Mouse (Mus musculus) neural tube, embryonic 13.5 days (tissue): ENCODE measurements around the gene Tchp. TPM values are rescaled to one million over a fixed set of nuclear protein-coding genes. Genes with fewer than 3 reads are reported as not detected.

Source experiments
- ATAC-seq: fragments of 200-750 bp; cut with Nextera tagmentation; 2 replicates; pipeline ENCODE4 v1.8.0; 2017; ENCODE audit warnings: low read depth, mild to moderate bottlenecking, moderate TSS enrichment, moderate library complexity
- H3K27ac ChIP-seq: fragments of 300-500 bp; sonication (generic); replicated peaks from 2 replicates; pipeline ENCODE4 v1.5.1; 2015; ENCODE audit warnings: moderate library complexity, mild to moderate bottlenecking, inconsistent platforms
- H3K27me3 ChIP-seq: fragments of 300-500 bp; sonication (generic); 2 replicates; pipeline ENCODE4 v1.6.1; 2015; ENCODE audit warnings: mild to moderate bottlenecking, inconsistent platforms
- H3K36me3 ChIP-seq: fragments of 300-500 bp; sonication (generic); 2 replicates; pipeline ENCODE4 v1.6.1; 2015; ENCODE audit warnings: mild to moderate bottlenecking, inconsistent platforms
- H3K4me1 ChIP-seq: fragments of 300-500 bp; sonication (generic); replicated peaks from 2 replicates; pipeline ENCODE4 v1.6.1; 2015; ENCODE audit warnings: inconsistent platforms
- H3K4me2 ChIP-seq: fragments of 300-500 bp; sonication (generic); 2 replicates; pipeline ENCODE4 v1.6.1; 2015; ENCODE audit warnings: inconsistent platforms, mild to moderate bottlenecking, moderate library complexity
- H3K4me3 ChIP-seq: fragments of 300-500 bp; sonication (generic); 2 replicates; pipeline ENCODE4 v1.5.1; 2015; ENCODE audit warnings: mild to moderate bottlenecking, inconsistent platforms
- H3K9ac ChIP-seq: fragments of 300-500 bp; sonication (generic); 2 replicates; pipeline ENCODE4 v1.6.1; 2015; ENCODE audit warnings: moderate library complexity, mild to moderate bottlenecking, inconsistent platforms
- H3K9me3 ChIP-seq: fragments of 300-500 bp; sonication (generic); 2 replicates; pipeline ENCODE4 v1.6.1; 2016; ENCODE audit warnings: inconsistent platforms
- WGBS: fragments of 180-500 bp; shearing (Covaris S2); methylation state at CpG from one replicate; pipeline ENCODE4 v1.1.7; 2015; 5-methylcytosine and 5-hydroxymethylcytosine counted together
- polyA plus RNA-seq: library from polyadenylated mRNA; unstranded; fragments of >200 nt; fragmentation: Nextera tagmentation; extraction: Ambion mirVana; gene quantifications from 2 replicates; pipeline ENCODE4 v1.2.1, GENCODE M21; 2015

Gene Tchp
- polyA plus RNA-seq = 18.3 and 19.0 TPM in 2 replicates

DNA sequence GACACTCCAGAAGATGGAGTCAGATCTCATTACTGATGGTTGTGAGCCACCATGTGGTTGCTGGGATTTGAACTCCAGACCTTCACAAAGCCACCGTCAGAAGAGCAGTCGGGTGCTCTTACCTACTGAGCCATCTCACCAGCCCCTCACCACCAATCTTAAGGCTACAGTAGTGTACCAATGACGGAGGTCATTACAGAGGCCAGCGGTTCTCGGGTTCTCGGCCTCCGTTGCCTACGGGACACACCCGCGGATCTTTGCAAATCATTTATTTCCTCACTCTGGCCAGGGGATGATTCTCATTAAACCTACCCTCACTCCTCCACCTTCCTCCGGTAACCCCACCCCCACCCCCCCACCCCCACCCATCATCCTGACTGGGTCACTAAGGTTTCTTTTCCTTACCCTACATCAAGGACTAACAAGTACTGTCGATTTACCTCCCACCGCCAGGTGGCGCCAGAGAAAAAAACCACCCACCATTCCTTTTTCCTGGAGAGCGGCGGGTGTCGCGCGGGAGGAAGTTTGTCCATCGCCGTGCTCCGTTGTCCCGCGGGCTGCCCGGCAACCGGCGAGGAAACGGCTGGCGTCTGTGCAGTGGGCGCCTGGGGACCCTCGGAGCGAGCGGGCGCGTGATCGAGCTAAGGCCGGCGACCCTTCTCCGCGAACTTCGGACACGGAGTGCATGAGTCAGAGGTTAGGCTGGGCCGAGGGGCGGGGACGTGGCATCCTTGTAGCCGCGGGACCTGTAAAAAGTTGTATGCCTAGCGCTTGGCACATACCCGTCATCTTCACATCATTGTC, at the start of gene Tchp:
TSS of gene Tchp (plus strand) at position 496 of the 804 bp plus-strand sequence.
- H3K4me1 ChIP-seq = peaks cover 8% of the 10 kb centered on the region
- H3K4me3 ChIP-seq = peak within 1 kb of the TSS; percentile 75
- 3% methylated on average over 49 of the region's 49 CpGs for whole genome bisulfite sequencing
- H3K9ac ChIP-seq = peak within 1 kb of the TSS; percentile 76
- H3K27me3 ChIP-seq = no peaks in the 10 kb centered on the region
- ATAC-seq = peak; percentile 86
- H3K36me3 ChIP-seq = peaks cover 34% of the 10 kb centered on the region
- no peaks in the 10 kb centered on the region for H3K9me3 ChIP-seq
- H3K27ac ChIP-seq = no peak within 1 kb of the TSS
- H3K4me2 ChIP-seq = peak within 1 kb of the TSS; percentile 69

DNA sequence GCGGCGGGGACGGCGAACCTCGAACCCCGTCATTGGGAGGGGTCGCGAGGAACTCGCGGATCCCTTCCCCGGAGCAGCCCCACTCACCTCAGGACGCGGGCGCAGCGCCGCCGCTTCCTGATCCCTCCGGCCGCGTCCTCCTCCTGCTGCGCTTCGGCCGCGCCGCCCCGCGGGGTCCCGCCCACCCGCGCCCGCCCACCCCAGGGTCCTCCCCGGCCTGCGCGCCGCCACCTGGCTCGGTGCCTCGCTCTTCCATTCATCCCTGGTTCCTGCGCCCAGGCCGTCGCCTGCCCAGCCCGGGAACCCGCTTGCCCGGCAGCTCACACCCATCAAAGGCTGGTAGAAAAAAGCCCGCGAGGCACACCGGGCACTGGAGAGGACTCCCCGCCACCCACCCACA, 49.3 kb upstream of the Tchp start, which contains the start of gene Trpv4:
TSS of gene Trpv4 (minus strand) at position 167 of the 400 bp plus-strand sequence.
- Histone ChIP-seq H3K4me1 (peaks cover 11% of the 10 kb centered on the region), H3K36me3 (no peaks in the 10 kb centered on the region), H3K9me3 (no peaks in the 10 kb centered on the region), H3K9ac (peak within 1 kb of the TSS; percentile 56), H3K27ac (no peak within 1 kb of the TSS), H3K27me3 (peaks cover 58% of the 10 kb centered on the region), H3K4me3 (peak within 1 kb of the TSS; percentile 39), H3K4me2 (peak within 1 kb of the TSS; percentile 64)
- 0% methylated on average over 30 of the region's 47 CpGs for WGBS
- no peak for ATAC-seq

DNA sequence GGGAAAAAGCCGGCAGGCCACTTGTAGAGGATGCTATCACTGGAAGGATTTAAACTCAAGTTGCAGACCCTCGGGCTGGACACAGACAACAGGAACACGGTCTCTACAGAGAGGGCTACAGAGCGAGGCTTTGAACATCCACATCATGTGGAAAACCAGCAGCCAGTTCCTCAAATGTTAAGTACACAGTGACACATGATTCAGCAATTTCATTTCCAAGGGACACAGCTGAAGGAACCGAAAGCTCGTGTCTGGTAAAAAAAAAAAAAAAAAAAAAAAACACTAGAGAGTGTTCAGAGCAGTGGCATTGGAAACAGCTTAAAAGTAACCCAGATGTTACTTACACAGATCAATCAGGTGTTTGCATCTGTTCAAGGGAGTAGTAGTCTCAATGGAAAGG, 46.5 kb upstream of the Tchp start:
- H3K27me3 ChIP-seq = peaks cover 48% of the 10 kb centered on the region
- peaks cover 15% of the 10 kb centered on the region for H3K4me1 ChIP-seq
- H3K4me2 ChIP-seq = no peak overlapping the region
- H3K4me3 ChIP-seq = no peak overlapping the region
- no peaks in the 10 kb centered on the region for H3K36me3 ChIP-seq
- no peak overlapping the region for H3K9ac ChIP-seq
- H3K9me3 ChIP-seq = no peaks in the 10 kb centered on the region
- no peak overlapping the region for H3K27ac ChIP-seq
- no peak for ATAC-seq
- 78% methylated on average over 6 of the region's 6 CpGs for WGBS

DNA sequence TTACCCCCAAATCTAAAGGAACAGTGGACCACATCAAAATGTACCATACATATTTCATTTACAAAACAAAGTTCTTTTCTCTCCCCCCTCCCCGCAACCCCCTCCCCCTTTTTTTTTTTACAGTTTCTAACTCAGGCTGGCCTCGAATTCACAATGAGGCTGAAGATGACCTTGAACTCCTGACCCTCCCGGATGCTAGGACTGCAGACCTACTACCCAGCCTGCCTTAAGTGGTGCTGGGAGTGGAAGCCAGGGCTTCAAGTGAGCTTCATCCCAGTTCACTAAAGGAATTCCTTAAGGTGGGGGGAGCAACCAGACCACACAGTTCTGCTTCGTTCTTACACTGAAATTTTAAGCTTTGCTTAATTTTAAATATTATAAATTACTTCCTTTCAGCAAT, 43.4 kb upstream of the Tchp start:
- no peaks in the 10 kb centered on the region for H3K9me3 ChIP-seq
- peaks cover 16% of the 10 kb centered on the region for H3K27me3 ChIP-seq
- H3K9ac ChIP-seq = no peak overlapping the region
- 80% methylated on average over 4 of the region's 4 CpGs for WGBS
- 0 out of 2 replicates have a peak, but pooled peaks cover 4% of the 10 kb centered on the region for H3K36me3 ChIP-seq
- H3K4me1 ChIP-seq = peaks cover 12% of the 10 kb centered on the region
- no peak overlapping the region for H3K4me2 ChIP-seq
- ATAC-seq = no peak
- no peak overlapping the region for H3K4me3 ChIP-seq
- no peak overlapping the region for H3K27ac ChIP-seq

DNA sequence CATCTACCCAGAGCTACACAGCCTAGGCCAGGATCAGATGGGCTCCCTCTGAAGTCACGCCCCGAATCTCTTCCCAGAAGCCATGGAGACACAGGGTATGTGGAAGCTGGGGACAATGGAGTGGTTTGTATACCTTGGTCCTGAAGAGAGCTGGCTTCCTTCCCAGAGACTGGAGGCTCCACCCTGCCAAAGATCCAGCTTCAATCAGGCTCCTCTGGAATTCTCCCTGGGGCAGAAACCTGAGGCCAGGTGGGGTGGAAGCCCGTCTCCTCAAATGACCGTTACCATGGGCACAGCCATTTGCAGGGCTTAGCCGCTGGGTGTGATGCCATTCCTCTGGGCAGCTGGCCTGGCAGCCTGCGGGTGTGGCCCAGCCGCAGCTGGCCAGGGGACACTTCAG, 42.8 kb upstream of the Tchp start:
- Histone ChIP-seq H3K4me2 (no peak overlapping the region), H3K27ac (no peak overlapping the region), H3K36me3 (0 out of 2 replicates have a peak, but pooled peaks cover 4% of the 10 kb centered on the region), H3K4me1 (peaks cover 12% of the 10 kb centered on the region), H3K4me3 (no peak overlapping the region), H3K9me3 (no peaks in the 10 kb centered on the region), H3K9ac (no peak overlapping the region; the same call in 1 of the 2 replicates), H3K27me3 (peaks cover 10% of the 10 kb centered on the region)
- WGBS = 68% methylated on average over 7 of the region's 7 CpGs
- ATAC-seq = no peak

DNA sequence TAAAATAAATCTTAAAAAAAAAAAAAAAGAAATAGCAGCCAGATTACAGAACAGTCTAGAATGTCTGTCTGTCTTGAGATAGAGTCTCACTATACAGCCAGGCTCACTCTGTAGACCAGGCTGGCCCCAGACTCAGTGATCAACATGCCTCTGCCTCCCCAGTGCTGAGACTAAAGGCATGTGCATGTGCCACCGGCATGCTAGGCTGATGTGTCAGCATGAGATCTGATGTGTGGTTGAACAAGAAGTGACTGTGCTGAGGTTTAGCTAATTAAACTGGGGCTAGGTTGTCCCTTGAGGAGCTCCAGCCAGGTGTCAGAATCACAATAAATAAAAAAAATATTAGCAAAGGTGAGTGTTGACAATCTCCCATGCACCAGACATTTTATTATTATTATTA, 40.9 kb upstream of the Tchp start:
- peak overlapping the region; percentile 55; the same call in 1 of the 2 replicates for H3K4me2 ChIP-seq
- no peak for ATAC-seq

DNA sequence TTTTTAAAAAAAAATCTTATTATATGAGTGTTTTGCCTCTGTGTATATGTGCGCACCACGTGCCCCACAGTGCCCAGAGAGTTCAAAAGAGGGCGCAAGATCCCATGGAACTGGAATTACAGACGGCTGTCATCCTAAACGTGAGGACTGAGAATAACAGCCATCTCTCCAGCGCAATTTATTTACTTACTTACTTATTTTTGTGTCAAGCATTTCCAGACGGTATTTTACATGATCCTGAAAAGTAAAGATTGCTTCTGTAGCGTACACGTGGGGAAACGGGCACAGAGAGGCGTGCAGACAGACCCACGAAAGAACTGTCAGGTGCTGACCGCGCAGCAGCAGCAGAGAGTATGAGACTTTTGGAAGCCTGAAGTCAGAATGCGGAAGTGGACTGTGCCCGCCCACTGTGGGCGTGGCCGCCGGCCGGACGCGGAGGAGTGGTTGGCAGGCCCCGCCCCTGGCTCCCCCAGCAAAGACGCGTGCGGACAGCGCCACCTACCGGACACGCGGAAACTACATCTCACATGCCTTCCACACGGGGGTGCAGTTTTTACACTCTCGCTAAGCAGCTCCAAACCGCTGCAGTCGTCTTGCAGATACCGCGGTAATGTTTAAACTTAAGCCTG, 40.2 kb upstream of the Tchp start:
- 0 out of 2 replicates have a peak, but pooled peaks cover 4% of the 10 kb centered on the region for H3K36me3 ChIP-seq
- H3K4me3 ChIP-seq = peak overlapping the region; percentile 31
- ATAC-seq = peak; percentile 88
- H3K9ac ChIP-seq = peak overlapping the region; percentile 50; the same call in 1 of the 2 replicates
- WGBS = 4% methylated on average over 36 of the region's 36 CpGs
- peak overlapping the region; percentile 56 for H3K27ac ChIP-seq
- H3K4me1 ChIP-seq = peaks cover 12% of the 10 kb centered on the region
- peak overlapping the region; percentile 55 for H3K4me2 ChIP-seq
- H3K9me3 ChIP-seq = no peaks in the 10 kb centered on the region
- H3K27me3 ChIP-seq = no peaks in the 10 kb centered on the region

More for the DNA sequence above, 40.9 kb upstream of the Tchp start:
- 0 out of 2 replicates have a peak, but pooled peaks cover 4% of the 10 kb centered on the region for H3K36me3 ChIP-seq
- peaks cover 12% of the 10 kb centered on the region for H3K4me1 ChIP-seq
- H3K9me3 ChIP-seq = no peaks in the 10 kb centered on the region
- no peak overlapping the region; the same call in 1 of the 2 replicates for H3K9ac ChIP-seq
- H3K27me3 ChIP-seq = no peaks in the 10 kb centered on the region
- H3K4me3 ChIP-seq = no peak overlapping the region
- H3K27ac ChIP-seq = no peak overlapping the region
- WGBS = 74% methylated on average over 1 of the region's 1 CpGs

DNA sequence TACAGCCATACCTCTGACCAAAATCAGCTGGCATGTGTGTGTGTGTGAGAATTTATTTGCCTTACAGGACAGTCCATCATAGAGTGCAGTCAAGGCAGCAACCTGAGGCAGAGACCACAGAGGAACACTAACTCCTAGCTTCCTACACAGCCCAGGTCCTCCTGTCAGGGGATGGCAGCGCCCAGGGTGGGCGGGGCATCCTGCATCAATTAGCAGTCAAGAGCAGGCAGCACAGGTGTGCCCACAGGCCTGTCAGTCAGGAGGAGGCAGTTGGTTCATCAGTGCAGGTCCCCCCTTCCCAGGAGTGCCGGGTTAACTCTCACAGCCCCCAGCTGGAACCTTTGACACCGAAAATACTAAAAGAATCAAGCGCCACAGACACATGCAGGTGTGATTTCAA, 38.5 kb upstream of the Tchp start:
- ATAC-seq = no peak
- Histone ChIP-seq H3K4me1 (peaks cover 12% of the 10 kb centered on the region), H3K4me3 (no peak overlapping the region), H3K9ac (no peak overlapping the region), H3K4me2 (no peak overlapping the region), H3K27me3 (no peaks in the 10 kb centered on the region), H3K36me3 (peaks cover 18% of the 10 kb centered on the region; the same call in 1 of the 2 replicates), H3K9me3 (no peaks in the 10 kb centered on the region), H3K27ac (no peak overlapping the region)
- 92% methylated on average over 5 of the region's 5 CpGs for WGBS

DNA sequence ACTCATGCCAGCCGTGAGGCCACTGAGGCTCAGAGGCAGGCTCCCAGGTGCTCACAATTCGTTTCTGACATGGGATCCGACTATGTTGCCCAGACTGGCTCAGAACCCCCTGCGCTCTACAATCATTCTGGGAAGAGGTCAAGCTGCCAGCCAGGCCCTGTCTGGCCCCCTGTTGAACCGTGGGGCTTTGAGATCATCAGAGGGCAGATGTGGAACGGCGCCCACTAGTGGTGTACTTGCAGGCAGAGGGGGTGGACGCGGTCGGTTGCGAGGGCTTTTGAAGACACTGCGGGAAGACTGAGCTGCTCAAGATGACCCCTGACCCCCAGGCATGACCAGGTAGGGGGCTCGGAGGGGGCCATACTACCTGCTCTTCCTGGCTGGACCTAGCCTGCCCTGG, 34.4 kb upstream of the Tchp start:
- ATAC-seq = no peak
- H3K27ac ChIP-seq = no peak overlapping the region
- WGBS = 91% methylated on average over 13 of the region's 13 CpGs
- no peaks in the 10 kb centered on the region for H3K27me3 ChIP-seq
- no peaks in the 10 kb centered on the region for H3K9me3 ChIP-seq
- peaks cover 50% of the 10 kb centered on the region for H3K36me3 ChIP-seq
- no peak overlapping the region for H3K9ac ChIP-seq
- H3K4me2 ChIP-seq = no peak overlapping the region
- no peak overlapping the region for H3K4me3 ChIP-seq
- no peaks in the 10 kb centered on the region for H3K4me1 ChIP-seq

DNA sequence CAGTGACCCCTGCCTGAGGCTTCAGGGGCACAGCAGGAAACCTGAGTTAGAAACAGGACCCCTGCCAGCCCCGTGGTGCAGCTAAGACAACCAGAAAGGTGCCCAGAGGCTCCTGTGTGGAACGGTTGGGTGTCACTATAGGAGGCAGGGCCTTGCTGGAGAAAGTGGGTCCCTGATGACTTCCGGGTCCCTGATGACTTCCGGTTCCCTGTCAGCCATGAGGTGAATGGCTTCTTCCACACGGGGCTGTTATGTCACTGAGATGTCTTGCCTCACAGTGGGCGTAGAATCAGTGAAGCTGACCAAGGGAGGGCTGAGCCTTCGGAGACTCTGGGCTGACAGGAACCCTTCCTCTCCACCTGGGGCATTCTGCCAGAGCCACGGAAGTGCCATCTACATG, 33.0 kb upstream of the Tchp start:
- Histone ChIP-seq H3K4me2 (no peak overlapping the region), H3K9me3 (no peaks in the 10 kb centered on the region), H3K4me3 (no peak overlapping the region), H3K9ac (no peak overlapping the region), H3K4me1 (peaks cover 5% of the 10 kb centered on the region), H3K27ac (no peak overlapping the region), H3K36me3 (peaks cover 45% of the 10 kb centered on the region), H3K27me3 (no peaks in the 10 kb centered on the region)
- 79% methylated on average over 8 of the region's 8 CpGs for WGBS
- no peak for ATAC-seq

DNA sequence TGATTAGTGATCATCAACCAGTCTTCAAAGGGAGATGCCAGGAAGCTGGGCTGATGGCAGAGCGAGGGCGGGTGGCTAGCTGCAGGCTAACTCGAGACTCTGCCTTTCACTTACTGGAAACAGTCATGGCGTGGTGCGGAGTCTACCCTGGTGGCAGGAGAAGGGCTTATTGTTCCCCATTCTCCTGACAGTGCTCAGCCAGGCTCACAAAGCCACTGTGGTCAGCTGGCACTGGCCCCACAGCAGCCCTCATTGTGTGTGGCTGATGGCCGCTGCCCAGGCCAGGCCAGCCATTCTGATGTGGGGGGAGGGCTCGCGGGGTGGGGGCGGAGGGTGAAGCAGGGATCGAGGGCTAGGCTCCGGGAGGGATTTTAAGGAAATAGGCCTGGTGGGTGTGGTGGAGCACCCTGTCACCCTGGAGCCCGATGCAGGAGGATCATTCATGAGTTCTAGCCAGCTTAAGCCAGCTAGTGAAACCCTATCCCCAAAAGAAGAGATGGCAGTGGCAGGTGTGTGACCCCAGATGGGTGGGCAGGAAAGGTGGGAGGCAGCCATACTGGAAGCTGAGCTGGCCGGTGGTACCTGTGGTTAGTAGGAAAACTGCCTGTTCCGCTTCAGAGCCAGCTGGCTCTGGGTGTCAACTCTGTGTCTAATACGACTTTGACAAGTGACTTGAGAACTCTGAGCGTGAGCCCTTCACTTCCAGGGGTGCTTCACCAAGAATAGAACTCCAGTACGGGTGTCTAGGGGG, 27.5 kb upstream of the Tchp start:
- 57% methylated on average over 17 of the region's 17 CpGs for WGBS
- Histone ChIP-seq H3K9ac (peak overlapping the region; percentile 8; the same call in 1 of the 2 replicates), H3K4me3 (no peak overlapping the region), H3K9me3 (no peaks in the 10 kb centered on the region), H3K27ac (no peak overlapping the region), H3K4me1 (peaks cover 46% of the 10 kb centered on the region), H3K4me2 (no peak overlapping the region), H3K36me3 (peaks cover 23% of the 10 kb centered on the region), H3K27me3 (no peaks in the 10 kb centered on the region)
- no peak for ATAC-seq
